Mouse (Mus musculus) lung, postnatal 0 days (tissue): Measurements from ENCODE around the gene N4bp2l1. TPM values are rescaled to one million over a fixed set of nuclear protein-coding genes. Genes with fewer than 3 reads are reported as not detected.

Experiments
- ATAC-seq: fragments of 200-750 bp; cut with Nextera tagmentation; 2 replicates; pipeline ENCODE4 v1.8.0; 2017; ENCODE audit warnings: moderate library complexity
- DNase-seq: peaks from one replicate; pipeline ENCODE4 v3.0.0-alpha.2; 2016; ENCODE audit warnings: low spot score
- H3K27ac ChIP-seq: fragments of 300-500 bp; sonication (generic); 2 replicates; pipeline ENCODE4 v1.5.1; 2014; ENCODE audit warnings: antibody characterized with exemption, mild to moderate bottlenecking, low read length, mixed read lengths
- H3K27me3 ChIP-seq: fragments of 300-500 bp; sonication (generic); replicated peaks from 2 replicates; pipeline ENCODE4 v1.6.1; 2014; ENCODE audit warnings: low read length, mixed read lengths; ENCODE audit not compliant: insufficient read depth
- H3K36me3 ChIP-seq: fragments of 300-500 bp; sonication (generic); 2 replicates; pipeline ENCODE4 v1.6.1; 2014; ENCODE audit warnings: low read length, mixed read lengths; ENCODE audit not compliant: insufficient read depth
- H3K4me1 ChIP-seq: fragments of 300-500 bp; sonication (generic); 2 replicates; pipeline ENCODE4 v1.6.1; 2014; ENCODE audit warnings: antibody characterized with exemption, low read depth, low read length, mixed read lengths; ENCODE audit not compliant: insufficient read depth
- H3K4me2 ChIP-seq: fragments of 300-500 bp; sonication (generic); replicated peaks from 2 replicates; pipeline ENCODE4 v1.6.1; 2014; ENCODE audit warnings: low read depth, mild to moderate bottlenecking, low read length, moderate library complexity, mixed read lengths
- H3K4me3 ChIP-seq: fragments of 300-500 bp; sonication (generic); 2 replicates; pipeline ENCODE4 v1.5.1; 2014; ENCODE audit warnings: low read depth, low read length
- H3K9ac ChIP-seq: fragments of 300-500 bp; sonication (generic); replicated peaks from 2 replicates; pipeline ENCODE4 v1.6.1; 2014; ENCODE audit warnings: low read depth, mild to moderate bottlenecking
- H3K9me3 ChIP-seq: fragments of 300-500 bp; sonication (generic); 2 replicates; pipeline ENCODE4 v1.6.1; 2016; ENCODE audit warnings: low read length, mixed read lengths
- CTCF ChIP-seq: IDR thresholded peaks from 2 replicates; pipeline ENCODE4 v1.5.1; 2016; ENCODE audit warnings: antibody characterized with exemption, mild to moderate bottlenecking
- EP300 ChIP-seq: IDR thresholded peaks from 2 replicates; pipeline ENCODE4 v1.6.1; 2016; ENCODE audit warnings: antibody characterized with exemption, mild to moderate bottlenecking, control low read depth
- WGBS: fragments of 180-500 bp; shearing (Covaris S2); extraction: QIAGEN DNeasy Blood & Tissue Kit; methylation state at CpG from one replicate; pipeline ENCODE4 v1.1.7; 2014; 5-methylcytosine and 5-hydroxymethylcytosine counted together
- polyA plus RNA-seq: library from polyadenylated mRNA; unstranded; fragments of >200 nt; fragmentation: Nextera tagmentation; extraction: Ambion mirVana; gene quantifications from 2 replicates; pipeline ENCODE4 v1.2.1, GENCODE M21; 2015

N4bp2l1 gene
- polyA plus RNA-seq, 1 experiment from 2014 or later = 15.2 TPM

GRCm38 (mm10) chr5:150561376-150561775 lies 35.6 kb downstream of the N4bp2l1 start:
- no peak for TF ChIP-seq EP300
- TF ChIP-seq CTCF = no peak
- Histone ChIP-seq H3K27me3 (no peaks in the 10 kb centered on the region), H3K4me1 (no peaks in the 10 kb centered on the region), H3K27ac (no peak overlapping the region), H3K4me3 (no peak overlapping the region), H3K9me3 (no peaks in the 10 kb centered on the region), H3K36me3 (0 out of 2 replicates have a peak, but pooled peaks cover 7% of the 10 kb centered on the region), H3K4me2 (no peak overlapping the region), H3K9ac (no peak overlapping the region)
- no peak for DNase-seq
- ATAC-seq = no peak

DNA sequence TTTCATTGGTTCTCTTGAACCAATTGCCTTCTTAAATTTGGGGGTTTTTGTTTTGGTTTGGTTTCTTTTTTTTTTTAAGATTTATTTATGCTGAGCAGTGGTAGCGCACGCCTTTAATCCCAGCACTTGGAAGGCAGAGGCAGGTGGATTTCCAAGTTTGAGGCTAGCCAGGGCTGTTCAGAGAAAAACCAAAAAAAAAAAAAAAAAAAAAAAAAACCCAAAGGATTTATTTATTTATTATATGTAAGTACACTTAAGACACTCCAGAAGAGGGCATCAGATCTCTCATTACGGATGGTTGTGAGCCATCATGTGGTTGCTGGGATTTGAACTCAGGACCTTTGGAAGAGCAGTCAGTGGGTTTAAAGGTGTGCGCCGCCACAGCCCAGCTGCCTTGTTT lies 36.1 kb downstream of the N4bp2l1 start:
- Histone ChIP-seq H3K27me3 (no peaks in the 10 kb centered on the region), H3K4me2 (no peak overlapping the region), H3K9ac (no peak overlapping the region), H3K9me3 (no peaks in the 10 kb centered on the region), H3K4me1 (no peaks in the 10 kb centered on the region), H3K4me3 (no peak overlapping the region), H3K36me3 (0 out of 2 replicates have a peak, but pooled peaks cover 7% of the 10 kb centered on the region), H3K27ac (no peak overlapping the region)
- WGBS = 88% methylated on average over 5 of the region's 5 CpGs
- TF ChIP-seq CTCF (no peak), EP300 (no peak)
- ATAC-seq (no peak), DNase-seq (no peak)

DNA sequence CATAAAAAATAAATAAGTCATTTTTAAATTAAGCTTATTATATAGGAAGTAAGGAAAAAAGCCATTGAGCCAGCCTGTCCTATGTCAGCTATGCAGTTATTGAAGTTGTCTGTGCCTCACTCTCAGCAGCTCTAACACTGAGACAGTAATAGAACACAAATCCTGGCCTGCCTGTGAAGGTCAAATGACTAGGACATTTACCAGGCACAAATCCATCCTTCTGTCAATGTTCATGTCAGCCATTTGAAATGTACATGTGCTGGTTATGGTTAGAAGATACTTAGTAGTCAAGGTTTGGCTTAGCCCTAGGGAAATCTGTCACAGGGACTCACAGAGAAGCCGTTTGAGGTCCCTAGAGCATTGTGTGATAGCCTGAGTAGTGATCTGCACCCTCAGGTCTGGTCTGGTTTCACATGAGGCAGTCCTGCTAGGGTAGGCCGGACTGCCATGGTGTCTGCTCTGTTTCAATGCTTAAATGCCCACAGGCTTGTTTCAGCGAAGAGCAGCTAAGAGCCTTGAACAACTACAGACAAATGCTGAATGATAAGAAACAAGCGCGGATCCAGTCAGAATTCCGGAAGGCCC lies 37.4 kb downstream of the N4bp2l1 start:
- Histone ChIP-seq H3K4me2 (no peak overlapping the region), H3K36me3 (0 out of 2 replicates have a peak, but pooled peaks cover 7% of the 10 kb centered on the region), H3K9me3 (no peaks in the 10 kb centered on the region), H3K27me3 (no peaks in the 10 kb centered on the region), H3K27ac (no peak overlapping the region), H3K4me3 (no peak overlapping the region), H3K4me1 (no peaks in the 10 kb centered on the region), H3K9ac (no peak overlapping the region)
- no peak for TF ChIP-seq CTCF
- TF ChIP-seq EP300 = no peak
- DNase-seq (no peak), ATAC-seq (no peak)
- 91% methylated on average over 6 of the region's 6 CpGs for WGBS

DNA sequence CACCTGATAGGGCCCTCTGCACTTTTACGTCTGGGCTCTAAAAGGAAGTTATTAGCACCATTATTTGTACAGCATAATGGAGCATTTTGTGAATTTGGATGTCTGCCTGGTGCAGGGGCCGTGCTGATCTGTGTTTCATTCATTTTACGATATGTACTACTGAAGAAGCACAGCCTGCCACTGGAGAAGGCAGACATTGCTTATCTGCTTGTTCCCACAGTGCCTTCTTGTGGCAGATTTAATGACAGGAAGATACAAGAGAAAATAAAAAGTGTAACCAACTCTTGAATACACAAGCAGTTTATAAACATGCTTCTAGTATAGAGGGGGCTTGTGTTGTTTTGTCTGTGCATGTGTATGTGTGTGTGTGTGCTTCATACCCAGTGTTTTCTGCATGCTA lies 45.4 kb downstream of the N4bp2l1 start:
- Histone ChIP-seq H3K27me3 (no peaks in the 10 kb centered on the region), H3K4me3 (no peak overlapping the region), H3K4me2 (no peak overlapping the region), H3K27ac (no peak overlapping the region), H3K4me1 (no peaks in the 10 kb centered on the region), H3K9me3 (no peaks in the 10 kb centered on the region), H3K36me3 (no peaks in the 10 kb centered on the region), H3K9ac (no peak overlapping the region)
- ATAC-seq (no peak), DNase-seq (peak; percentile 64)
- peak; percentile 68 for TF ChIP-seq CTCF
- no peak for TF ChIP-seq EP300
- 55% methylated on average over 3 of the region's 3 CpGs for WGBS

DNA sequence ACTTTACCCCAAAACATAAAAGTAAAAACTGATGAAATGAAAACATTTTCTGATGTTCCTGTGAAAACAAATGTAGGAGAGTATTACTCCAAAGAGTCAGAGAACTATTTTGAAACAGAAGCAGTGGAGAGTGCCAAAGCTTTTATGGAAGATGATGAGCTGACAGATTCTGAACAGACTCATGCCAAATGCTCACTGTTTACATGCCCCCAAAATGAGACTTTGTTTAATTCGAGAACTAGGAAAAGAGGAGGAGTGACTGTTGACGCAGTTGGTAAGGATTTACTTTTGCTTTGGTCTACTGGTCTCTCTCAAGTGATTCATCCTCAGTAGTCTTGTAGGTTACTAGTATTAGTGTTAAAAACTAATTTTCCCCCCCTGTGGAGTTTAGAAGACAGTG lies 53.8 kb downstream of the N4bp2l1 start:
- Histone ChIP-seq H3K4me1 (no peaks in the 10 kb centered on the region), H3K4me3 (no peak overlapping the region), H3K9ac (no peak overlapping the region), H3K4me2 (no peak overlapping the region), H3K27me3 (no peaks in the 10 kb centered on the region), H3K36me3 (no peaks in the 10 kb centered on the region), H3K27ac (no peak overlapping the region), H3K9me3 (no peaks in the 10 kb centered on the region)
- TF ChIP-seq CTCF (no peak), EP300 (no peak)
- WGBS = 51% methylated on average over 2 of the region's 2 CpGs
- ATAC-seq (peak; percentile 75), DNase-seq (peak; percentile 81)

DNA sequence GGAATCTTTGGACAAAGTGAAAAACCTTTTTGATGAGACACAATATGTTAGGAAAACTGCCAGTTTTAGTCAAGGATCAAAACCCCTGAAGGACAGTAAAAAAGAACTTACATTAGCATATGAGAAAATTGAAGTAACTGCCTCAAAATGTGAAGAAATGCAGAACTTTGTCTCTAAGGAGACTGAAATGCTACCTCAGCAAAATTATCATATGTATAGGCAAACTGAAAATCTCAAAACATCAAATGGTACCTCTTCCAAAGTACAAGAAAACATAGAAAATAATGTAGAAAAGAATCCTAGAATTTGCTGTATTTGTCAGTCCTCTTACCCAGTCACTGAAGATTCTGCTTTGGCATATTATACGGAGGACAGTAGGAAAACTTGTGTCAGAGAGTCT lies 55.7 kb downstream of the N4bp2l1 start:
- Histone ChIP-seq H3K4me1 (no peaks in the 10 kb centered on the region), H3K4me2 (no peak overlapping the region), H3K4me3 (no peak overlapping the region), H3K27ac (no peak overlapping the region), H3K36me3 (no peaks in the 10 kb centered on the region), H3K27me3 (no peaks in the 10 kb centered on the region), H3K9ac (no peak overlapping the region), H3K9me3 (no peaks in the 10 kb centered on the region)
- ATAC-seq (no peak), DNase-seq (no peak)
- TF ChIP-seq CTCF = no peak
- no peak for TF ChIP-seq EP300
- WGBS = 100% methylated on average over 1 of the region's 1 CpGs

GRCm38 (mm10) chr5:150525239-150525638 lies 71.7 kb downstream of the N4bp2l1 start:
- Histone ChIP-seq H3K9ac (no peak overlapping the region), H3K27me3 (no peaks in the 10 kb centered on the region), H3K4me1 (no peaks in the 10 kb centered on the region), H3K36me3 (no peaks in the 10 kb centered on the region), H3K9me3 (no peaks in the 10 kb centered on the region), H3K27ac (no peak overlapping the region), H3K4me2 (no peak overlapping the region), H3K4me3 (no peak overlapping the region)
- peak; percentile 7; the same call in 1 of the 2 replicates for TF ChIP-seq CTCF
- no peak for TF ChIP-seq EP300
- DNase-seq = no peak
- 85% methylated on average over 2 of the region's 2 CpGs for WGBS
- no peak for ATAC-seq
